Mouse (Mus musculus) CH12.LX (cell line): ENCODE results near the gene Add2. TPM values are rescaled to one million over a fixed set of nuclear protein-coding genes. Genes with fewer than 3 reads are reported as not detected.

ENCODE experiments used
- DNase-seq: peaks from one replicate; pipeline ENCODE4 v3.0.0-alpha.2; 2013; ENCODE audit errors: extremely low read depth
- H3K27ac ChIP-seq: 2 replicates; pipeline ENCODE4 v1.5.1; 2012; ENCODE audit warnings: low read depth, mild to moderate bottlenecking, control low read depth, moderate library complexity; ENCODE audit not compliant: insufficient read depth
- H3K27me3 ChIP-seq: replicated peaks from 2 replicates; pipeline ENCODE3; 2012; ENCODE audit warnings: inconsistent platforms
- H3K36me3 ChIP-seq, 2 experiments: replicated peaks in 1 of 2; 2 replicates each; pipeline versions ENCODE3 to v1.6.1; 2012; ENCODE audit warnings: inconsistent platforms in 1 of 2, low read length in 1 of 2, mild to moderate bottlenecking in 1 of 2, mixed read lengths in 1 of 2, moderate library complexity in 1 of 2; ENCODE audit not compliant: control insufficient read depth in 1 of 2, insufficient read depth in 1 of 2
- H3K4me1 ChIP-seq, 2 experiments: 2 replicates each; pipeline ENCODE4 v1.6.1; 2012; ENCODE audit warnings: inconsistent platforms in 1 of 2, moderate library complexity in 1 of 2; ENCODE audit not compliant: insufficient read depth in 2 of 2, control insufficient read depth in 1 of 2
- H3K4me2 ChIP-seq: 2 replicates; pipeline ENCODE4 v1.6.1; 2012; ENCODE audit warnings: low read depth, mild to moderate bottlenecking, control low read depth; ENCODE audit not compliant: poor library complexity, insufficient read depth, severe bottlenecking
- H3K4me3 ChIP-seq, 3 experiments: fragments of 150-350 bp in 1 of 3; sonication (generic) in 1 of 3; replicated peaks in 1 of 3; 2 replicates each; pipeline versions ENCODE3 to v1.5.1; 2011 to 2012; ENCODE audit warnings: low read depth in 2 of 3, low read length in 2 of 3, mild to moderate bottlenecking in 2 of 3, moderate library complexity in 2 of 3, control low read depth in 1 of 3, improper control_type of control experiment in 1 of 3, inconsistent platforms in 1 of 3, mixed read lengths in 1 of 3; ENCODE audit not compliant: poor library complexity in 1 of 3
- H3K79me2 ChIP-seq: replicated peaks from 2 replicates; pipeline ENCODE4 v1.6.1; 2012; ENCODE audit warnings: mild to moderate bottlenecking, moderate library complexity; ENCODE audit not compliant: control insufficient read depth, poor library complexity, insufficient read depth, severe bottlenecking; ENCODE audit errors: extremely low read depth
- H3K9ac ChIP-seq: 2 replicates; pipeline ENCODE4 v1.6.1; 2012; ENCODE audit warnings: low read depth, mild to moderate bottlenecking, control low read depth, moderate library complexity; ENCODE audit not compliant: insufficient read depth
- H3K9me3 ChIP-seq: replicated peaks from 2 replicates; pipeline ENCODE3; 2012; ENCODE audit warnings: low read length, inconsistent platforms, mixed read lengths
- CHD1 ChIP-seq: IDR thresholded peaks from 2 replicates; pipeline ENCODE4 v1.6.1; 2012; ENCODE audit warnings: low read depth, low read length, improper control_type of control experiment, inconsistent platforms
- ELF1 ChIP-seq: IDR thresholded peaks from 2 replicates; pipeline ENCODE4 v1.6.1; 2014; ENCODE audit warnings: low read depth, mild to moderate bottlenecking, inconsistent platforms, low read length, improper control_type of control experiment
- GABPA ChIP-seq: IDR thresholded peaks from 2 replicates; pipeline ENCODE4 v1.6.1; 2012; ENCODE audit warnings: low read depth, low read length, improper control_type of control experiment, inconsistent platforms; ENCODE audit not compliant: insufficient replicate concordance
- KAT2A ChIP-seq: IDR thresholded peaks from 2 replicates; pipeline ENCODE4 v1.6.1; 2012; ENCODE audit warnings: low read length, improper control_type of control experiment, inconsistent platforms; ENCODE audit not compliant: insufficient replicate concordance
- MAFK ChIP-seq: IDR thresholded peaks from 2 replicates; pipeline ENCODE4 v1.6.1; 2011; ENCODE audit warnings: low read length, improper control_type of control experiment; ENCODE audit not compliant: insufficient replicate concordance
- MAX ChIP-seq: IDR thresholded peaks from 2 replicates; pipeline ENCODE4 v1.6.1; 2011; ENCODE audit warnings: low read length, improper control_type of control experiment
- MAZ ChIP-seq: IDR thresholded peaks from 2 replicates; pipeline ENCODE4 v1.6.1; 2012; ENCODE audit warnings: low read depth, mild to moderate bottlenecking, inconsistent platforms, low read length, improper control_type of control experiment, moderate library complexity
- MEF2A ChIP-seq: IDR thresholded peaks from 2 replicates; pipeline ENCODE4 v1.6.1; 2014; ENCODE audit warnings: low read depth, mild to moderate bottlenecking, inconsistent platforms, low read length, improper control_type of control experiment, borderline replicate concordance
- MXI1 ChIP-seq: IDR thresholded peaks from 2 replicates; pipeline ENCODE4 v1.6.1; 2011; ENCODE audit warnings: mild to moderate bottlenecking, low read depth, low read length, improper control_type of control experiment
- PAX5 ChIP-seq: IDR thresholded peaks from 2 replicates; pipeline ENCODE4 v1.6.1; 2012; ENCODE audit warnings: low read length, inconsistent platforms, mixed read lengths
- POLR2AphosphoS2 ChIP-seq: IDR thresholded peaks from 2 replicates; pipeline ENCODE4 v1.6.1; 2011; ENCODE audit warnings: low read depth, low read length, improper control_type of control experiment
- RCOR1 ChIP-seq: conservative IDR thresholded peaks from 2 replicates; pipeline ENCODE4 v1.6.1; 2012; ENCODE audit warnings: low read depth, mild to moderate bottlenecking, inconsistent platforms, low read length, improper control_type of control experiment
- SIN3A ChIP-seq: IDR thresholded peaks from 2 replicates; pipeline ENCODE4 v1.6.1; 2012; ENCODE audit warnings: low read length, improper control_type of control experiment, inconsistent platforms
- SMC3 ChIP-seq: IDR thresholded peaks from 2 replicates; pipeline ENCODE4 v1.6.1; 2011; ENCODE audit warnings: low read depth, low read length, improper control_type of control experiment
- TBP ChIP-seq: conservative IDR thresholded peaks from 2 replicates; pipeline ENCODE4 v1.6.1; 2011; ENCODE audit warnings: low read depth, low read length, improper control_type of control experiment
- TCF12 ChIP-seq: IDR thresholded peaks from 2 replicates; pipeline ENCODE4 v1.6.1; 2014; ENCODE audit warnings: low read depth, mild to moderate bottlenecking, inconsistent platforms, low read length, improper control_type of control experiment
- UBTF ChIP-seq: IDR thresholded peaks from 2 replicates; pipeline ENCODE4 v1.6.1; 2012; ENCODE audit warnings: low read depth, mild to moderate bottlenecking, inconsistent platforms, low read length, improper control_type of control experiment, moderate library complexity
- ZC3H11A ChIP-seq: IDR thresholded peaks from 2 replicates; pipeline ENCODE4 v1.6.1; 2012; ENCODE audit warnings: low read depth, mild to moderate bottlenecking, inconsistent platforms, low read length, improper control_type of control experiment
- ZKSCAN1 ChIP-seq: IDR thresholded peaks from 2 replicates; pipeline ENCODE4 v1.6.1; 2012; ENCODE audit warnings: low read depth, inconsistent platforms, low read length, improper control_type of control experiment, borderline replicate concordance
- ZNF384 ChIP-seq: IDR thresholded peaks from 2 replicates; pipeline ENCODE4 v1.6.1; 2012; ENCODE audit warnings: low read depth, low read length, improper control_type of control experiment, inconsistent platforms
- dilution Hi-C: fragments of 300-500 bp; cut with MboI; formaldehyde crosslinking; loops from 2 replicates; pipeline ENCODE4 v1.14.3; 2020; ENCODE audit warnings: low sequenced_read_pairs; ENCODE audit not compliant: extremely low pct_unique_long_range_greater_than_20kb, extremely low pct_ligation_motif_present
- in situ Hi-C: fragments of 300-500 bp; cut with MboI; formaldehyde crosslinking; loops from 3 replicates; pipeline ENCODE4 v1.14.3; 2019; ENCODE audit warnings: low sequenced_read_pairs, low pct_ligation_motif_present, low pct_unique_long_range_greater_than_20kb, mixed read lengths
- polyA plus RNA-seq: library from polyadenylated mRNA; unstranded; fragments of >175 nt; gene quantifications from 2 replicates; pipeline ENCODE4 v1.2.1, GENCODE M21; 2012; ENCODE audit warnings: low read depth; ENCODE audit not compliant: insufficient read length
- total RNA-seq, 2 experiments: library from RNA; depleted of rRNA; stranded (reverse); fragments of 300-350 nt in 1 of 2; fragments of >200 nt in 1 of 2; gene quantifications; 2 replicates each; pipeline ENCODE4 v1.2.3; 2012 to 2014

Add2 gene
- total and polyA plus RNA-seq, 3 experiments: 0.11 TPM; not detected in 2

- Histone ChIP-seq H3K4me3 (no peak overlapping the region), H3K4me2 (no peak overlapping the region), H3K9ac (no peak overlapping the region), H3K79me2 (no peaks in the 10 kb centered on the region), H3K4me1 (0 out of 4 replicates have a peak, but pooled peaks cover 0 to 4% of the 10 kb centered on the region in 2 experiments), H3K27me3 (peaks cover 47% of the 10 kb centered on the region), H3K9me3 (no peaks in the 10 kb centered on the region), H3K27ac (no peak overlapping the region), H3K36me3 (no peaks in the 10 kb centered on the region)
- DNase-seq: no peak
- in situ Hi-C loops (no loop called here), dilution Hi-C loops (no loop called here)
- TF ChIP-seq PAX5 (no peak), ELF1 (no peak), KAT2A (no peak), MAX (no peak), GABPA (no peak), POLR2AphosphoS2 (no peak), RCOR1 (no peak), MXI1 (no peak), MEF2A (no peak)
These were observed 65.8 kb downstream of the Add2 start for GRCm38 (mm10) chr6:86094202-86094838.

DNA sequence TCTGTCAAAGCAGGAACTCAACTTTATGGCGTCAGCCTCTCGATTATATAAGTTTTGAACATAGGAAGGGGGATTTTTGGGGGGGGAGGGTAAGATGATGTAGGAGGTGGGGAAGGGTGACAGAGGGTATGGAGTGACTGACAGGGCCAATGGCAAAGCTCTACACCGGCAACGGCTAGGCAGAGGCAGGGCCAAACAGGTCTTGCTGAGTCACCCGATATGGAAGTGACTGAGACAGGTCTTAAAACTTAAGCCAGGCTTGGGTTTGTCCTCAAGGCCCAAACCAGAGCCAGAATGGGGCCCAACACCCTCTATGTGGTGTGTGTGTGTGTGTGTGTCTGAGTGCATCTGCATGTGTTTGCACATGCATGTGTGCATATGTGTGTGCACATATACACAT, 67.0 kb downstream of the Add2 start:
- 0 out of 4 replicates have a peak, but pooled peaks cover 0 to 4% of the 10 kb centered on the region in 2 experiments for H3K4me1 ChIP-seq
- H3K27ac ChIP-seq: no peak overlapping the region
- in situ Hi-C loops: no loop called here

More for the DNA sequence above, 67.0 kb downstream of the Add2 start:
- no peaks in the 10 kb centered on the region for H3K9me3 ChIP-seq
- DNase-seq: no peak
- dilution Hi-C loops: no loop called here
- H3K36me3 ChIP-seq: no peaks in the 10 kb centered on the region
- H3K9ac ChIP-seq: no peak overlapping the region
- peaks cover 55% of the 10 kb centered on the region for H3K27me3 ChIP-seq
- H3K4me3 ChIP-seq: no peak overlapping the region
- TF ChIP-seq ZKSCAN1: no peak
- TF ChIP-seq KAT2A: no peak
- TF ChIP-seq ZNF384: no peak
- TF ChIP-seq PAX5: no peak
- TF ChIP-seq TBP: no peak
- no peak for TF ChIP-seq MAZ
- no peak for TF ChIP-seq ZC3H11A
- no peak for TF ChIP-seq UBTF
- TF ChIP-seq SIN3A: no peak
- no peak for TF ChIP-seq MAFK
- TF ChIP-seq TCF12: no peak
- no peak for TF ChIP-seq SMC3
- no peak for TF ChIP-seq CHD1
- no peak for TF ChIP-seq RCOR1
- H3K4me2 ChIP-seq: no peak overlapping the region
- no peaks in the 10 kb centered on the region for H3K79me2 ChIP-seq
